Mouse (Mus musculus) spleen, adult 2 months (tissue): Measurements from ENCODE around the gene Hps5. TPM values are rescaled to one million over a fixed set of nuclear protein-coding genes. Genes with fewer than 3 reads are reported as not detected.
A peak's percentile ranks its signal among the peaks of the same experiment; 100 is the strongest.

Experiments used
- DNase-seq, 2 experiments: peaks; one replicate each; pipeline versions ENCODE4 v3.0.0 to v3.0.0-alpha.2; 2012 to 2021; ENCODE audit warnings: low spot score in 2 of 2, low read depth in 1 of 2
- H3K27ac ChIP-seq: fragments of 200-500 bp; 2 replicates; pipeline ENCODE4 v1.5.1; 2012; ENCODE audit warnings: low read length, inconsistent platforms; ENCODE audit not compliant: insufficient read depth
- H3K27me3 ChIP-seq: fragments of 200-500 bp; 2 replicates; pipeline ENCODE4 v1.6.1; 2012; ENCODE audit warnings: mild to moderate bottlenecking, moderate library complexity, low read length, inconsistent platforms; ENCODE audit not compliant: control insufficient read depth, insufficient read depth
- H3K36me3 ChIP-seq: fragments of 200-500 bp; 2 replicates; pipeline ENCODE4 v1.6.1; 2012; ENCODE audit warnings: mild to moderate bottlenecking, low read length, inconsistent platforms; ENCODE audit not compliant: control insufficient read depth, insufficient read depth
- H3K4me1 ChIP-seq: fragments of 200-500 bp; 2 replicates; pipeline ENCODE4 v1.6.1; 2011; ENCODE audit warnings: inconsistent platforms; ENCODE audit not compliant: control insufficient read depth, insufficient read depth, insufficient read length
- H3K4me3 ChIP-seq: fragments of 200-500 bp; 2 replicates; pipeline ENCODE4 v1.5.1; 2011; ENCODE audit warnings: mild to moderate bottlenecking, inconsistent platforms; ENCODE audit not compliant: insufficient read depth, insufficient read length; ENCODE audit errors: extremely low read depth
- CTCF ChIP-seq: fragments of 200-500 bp; IDR thresholded peaks from 2 replicates; pipeline ENCODE4 v1.5.1; 2011; ENCODE audit warnings: mild to moderate bottlenecking, inconsistent platforms; ENCODE audit not compliant: insufficient read depth, insufficient read length, insufficient replicate concordance; ENCODE audit errors: extremely low read depth
- POLR2A ChIP-seq: fragments of 200-500 bp; IDR thresholded peaks from 2 replicates; pipeline ENCODE4 v1.6.1; 2011; ENCODE audit warnings: low read depth, low read length, inconsistent platforms
- WGBS: fragments of 180-500 bp; shearing (Covaris S2); methylation state at CpG from one replicate; pipeline ENCODE4 v1.1.7; 2018; 5-methylcytosine and 5-hydroxymethylcytosine counted together
- polyA plus RNA-seq: library from polyadenylated mRNA; depleted of rRNA; stranded (reverse); fragments of >200 nt; gene quantifications from 2 replicates; pipeline ENCODE4 v1.2.3, GENCODE M21; 2012

Hps5 gene
- polyA plus RNA-seq, 1 experiment = 20.3 TPM

- DNase-seq = no peak
- Histone ChIP-seq H3K27me3 (no peaks in the 10 kb centered on the region), H3K36me3 (peaks cover 2% of the 10 kb centered on the region; the same call in 1 of the 2 replicates), H3K4me1 (peaks cover 5% of the 10 kb centered on the region; the same call in 1 of the 2 replicates), H3K4me3 (no peak overlapping the region), H3K27ac (no peak overlapping the region)
- no peak for TF ChIP-seq CTCF
- no peak for TF ChIP-seq POLR2A
- whole genome bisulfite sequencing = 94% methylated on average over 4 of the region's 4 CpGs
Observed at GRCm38 (mm10) chr7:46793871-46794270, 2.0 kb downstream of the Hps5 start.

GRCm38 (mm10) chr7:46789177-46789849 lies 6.6 kb downstream of the Hps5 start:
- TF ChIP-seq POLR2A = no peak
- H3K4me3 ChIP-seq = no peak overlapping the region
- 80% methylated on average over 5 of the region's 5 CpGs for WGBS
- H3K27ac ChIP-seq = no peak overlapping the region
- H3K27me3 ChIP-seq = no peaks in the 10 kb centered on the region
- H3K4me1 ChIP-seq = no peaks in the 10 kb centered on the region
- H3K36me3 ChIP-seq = peaks cover 27% of the 10 kb centered on the region
- DNase-seq = no peak

GRCm38 (mm10) chr7:46770706-46771105 lies 25.2 kb downstream of the Hps5 start:
- peaks cover 47% of the 10 kb centered on the region for H3K36me3 ChIP-seq
- peak; percentile 14 to 17 for DNase-seq
- H3K27me3 ChIP-seq = no peaks in the 10 kb centered on the region
- whole genome bisulfite sequencing = 67% methylated on average over 4 of the region's 4 CpGs
- no peak overlapping the region for H3K27ac ChIP-seq
- TF ChIP-seq POLR2A (no peak), CTCF (peak; percentile 85; the same call in 1 of the 2 replicates)
- no peak overlapping the region for H3K4me3 ChIP-seq
- no peaks in the 10 kb centered on the region for H3K4me1 ChIP-seq

- no peak for DNase-seq
- Histone ChIP-seq H3K36me3 (peaks cover 50% of the 10 kb centered on the region), H3K4me3 (no peak overlapping the region), H3K27ac (no peak overlapping the region), H3K4me1 (no peaks in the 10 kb centered on the region), H3K27me3 (no peaks in the 10 kb centered on the region)
- WGBS = 95% methylated on average over 7 of the region's 7 CpGs
- no peak for TF ChIP-seq CTCF
- TF ChIP-seq POLR2A = no peak
Observed at GRCm38 (mm10) chr7:46768451-46768850, 27.4 kb downstream of the Hps5 start.

- H3K4me3 ChIP-seq = no peak overlapping the region
- no peak for DNase-seq
Observed at GRCm38 (mm10) chr7:46767371-46767770, 28.5 kb downstream of the Hps5 start.

GRCm38 (mm10) chr7:46764672-46765071 lies 31.2 kb downstream of the Hps5 start:
- no peak for DNase-seq
- Histone ChIP-seq H3K27me3 (no peaks in the 10 kb centered on the region), H3K36me3 (peaks cover 54% of the 10 kb centered on the region), H3K4me1 (no peaks in the 10 kb centered on the region), H3K4me3 (no peak overlapping the region), H3K27ac (no peak overlapping the region)
- 93% methylated on average over 8 of the region's 8 CpGs for WGBS
- TF ChIP-seq POLR2A (no peak), CTCF (no peak)

More at GRCm38 (mm10) chr7:46767371-46767770, 28.5 kb downstream of the Hps5 start:
- Histone ChIP-seq H3K4me1 (no peaks in the 10 kb centered on the region), H3K36me3 (peaks cover 49% of the 10 kb centered on the region), H3K27me3 (no peaks in the 10 kb centered on the region), H3K27ac (no peak overlapping the region)
- TF ChIP-seq CTCF (no peak), POLR2A (no peak)

- no peak for TF ChIP-seq POLR2A
- no peak for TF ChIP-seq CTCF
- 96% methylated on average over 5 of the region's 5 CpGs for WGBS
- no peak for DNase-seq
- no peak overlapping the region for H3K4me3 ChIP-seq
- H3K36me3 ChIP-seq = peaks cover 39% of the 10 kb centered on the region
- H3K27ac ChIP-seq = no peak overlapping the region
- no peaks in the 10 kb centered on the region for H3K27me3 ChIP-seq
- H3K4me1 ChIP-seq = no peaks in the 10 kb centered on the region
Observed at GRCm38 (mm10) chr7:46762601-46763000, 33.3 kb downstream of the Hps5 start.
